Mouse (Mus musculus) ES-E14 (cell line): ENCODE measurements around the gene Apol7b. TPM values are rescaled to one million over a fixed set of nuclear protein-coding genes. Genes with fewer than 3 reads are reported as not detected.

Source experiments
- DNase-seq: peaks from one replicate; pipeline ENCODE4 v3.0.0-alpha.2; 2013; ENCODE audit warnings: low read depth, low spot score
- H3K27ac ChIP-seq: 2 replicates; pipeline ENCODE4 v1.5.1; 2012; ENCODE audit warnings: low read depth, mild to moderate bottlenecking, low read length, moderate library complexity, mixed read lengths; ENCODE audit not compliant: poor library complexity, insufficient read depth, severe bottlenecking
- H3K36me3 ChIP-seq: 2 replicates; pipeline ENCODE4 v1.6.1; 2012; ENCODE audit warnings: mild to moderate bottlenecking, low read length, moderate library complexity, mixed read lengths; ENCODE audit not compliant: control insufficient read depth, poor library complexity, insufficient read depth, severe bottlenecking
- H3K4me1 ChIP-seq, 2 experiments: fragments of 150-350 bp in 1 of 2; sonication (generic) in 1 of 2; 2 replicates each; pipeline ENCODE4 v1.6.1; 2012; ENCODE audit warnings: low read length in 2 of 2, mild to moderate bottlenecking in 1 of 2, mixed read lengths in 1 of 2; ENCODE audit not compliant: control insufficient read depth in 2 of 2, insufficient read depth in 2 of 2, poor library complexity in 1 of 2
- H3K4me3 ChIP-seq, 2 experiments: fragments of 150-350 bp in 1 of 2; sonication (generic) in 1 of 2; 2 replicates each; pipeline ENCODE4 v1.5.1; 2012; ENCODE audit warnings: low read length in 2 of 2, low read depth in 1 of 2, mild to moderate bottlenecking in 1 of 2, mixed read lengths in 1 of 2; ENCODE audit not compliant: insufficient read depth in 1 of 2, poor library complexity in 1 of 2, severe bottlenecking in 1 of 2
- H3K9ac ChIP-seq: 2 replicates; pipeline ENCODE4 v1.6.1; 2012; ENCODE audit warnings: low read depth, mild to moderate bottlenecking, low read length, mixed read lengths; ENCODE audit not compliant: poor library complexity, insufficient read depth, severe bottlenecking
- H3K9me3 ChIP-seq: fragments of 150-350 bp; sonication (generic); 2 replicates; pipeline ENCODE4 v1.6.1; 2012; ENCODE audit warnings: low read depth, mild to moderate bottlenecking, low read length; ENCODE audit not compliant: control insufficient read depth, insufficient read depth
- CHD2 ChIP-seq: IDR thresholded peaks from 2 replicates; pipeline ENCODE4 v1.6.1; 2014; ENCODE audit warnings: mild to moderate bottlenecking, low read depth, low read length, inconsistent platforms
- HCFC1 ChIP-seq: IDR thresholded peaks from 2 replicates; pipeline ENCODE4 v1.6.1; 2012; ENCODE audit warnings: low read length, inconsistent platforms, borderline replicate concordance; ENCODE audit not compliant: insufficient read depth
- MAFK ChIP-seq: IDR thresholded peaks from 2 replicates; pipeline ENCODE4 v1.6.1; 2014; ENCODE audit warnings: mild to moderate bottlenecking, low read depth, low read length, inconsistent platforms; ENCODE audit not compliant: insufficient read depth
- ZC3H11A ChIP-seq: IDR thresholded peaks from 2 replicates; pipeline ENCODE4 v1.6.1; 2012; ENCODE audit warnings: low read depth, mild to moderate bottlenecking, inconsistent platforms, low read length, borderline replicate concordance
- ZNF384 ChIP-seq: IDR thresholded peaks from 2 replicates; pipeline ENCODE4 v1.6.1; 2012; ENCODE audit warnings: low read depth, low read length, inconsistent platforms
- in situ Hi-C, 2 experiments: fragments of 600-800 bp; cut with MboI; formaldehyde crosslinking; loops; one replicate each; pipeline ENCODE4 v1.15.1; 2025; ENCODE audit warnings: low sequenced_read_pairs in 2 of 2, inconsistent platforms in 1 of 2; ENCODE audit not compliant: unreplicated experiment in 2 of 2
- total RNA-seq: library from RNA; depleted of rRNA; stranded (reverse); fragments of 300-350 nt; gene quantifications from 2 replicates; pipeline ENCODE4 v1.2.3, GENCODE M21; 2012; rRNA removed

Gene Apol7b
- total RNA-seq, 1 experiment: 3.0 TPM

DNA sequence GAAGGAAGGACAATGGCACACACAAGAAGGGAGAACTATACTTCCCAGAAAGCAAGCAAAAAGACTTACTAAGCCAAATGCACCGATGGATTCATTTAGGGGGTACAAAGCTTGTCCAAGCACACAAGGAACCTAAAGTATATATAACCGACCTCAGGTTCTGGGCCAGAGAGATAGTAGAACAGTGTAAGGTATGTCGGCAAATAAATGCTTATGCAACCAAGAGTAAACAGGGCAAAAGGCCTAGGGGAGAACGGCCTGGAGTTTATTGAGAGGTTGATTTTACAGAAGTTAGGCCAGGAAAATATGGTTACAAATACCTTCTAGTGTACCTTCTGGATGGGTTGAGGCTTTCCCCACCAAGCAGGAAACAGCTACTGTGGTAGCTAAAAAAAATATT, 69.9 kb downstream of the Apol7b start:
- no peaks in the 10 kb centered on the region for H3K9me3 ChIP-seq

DNA sequence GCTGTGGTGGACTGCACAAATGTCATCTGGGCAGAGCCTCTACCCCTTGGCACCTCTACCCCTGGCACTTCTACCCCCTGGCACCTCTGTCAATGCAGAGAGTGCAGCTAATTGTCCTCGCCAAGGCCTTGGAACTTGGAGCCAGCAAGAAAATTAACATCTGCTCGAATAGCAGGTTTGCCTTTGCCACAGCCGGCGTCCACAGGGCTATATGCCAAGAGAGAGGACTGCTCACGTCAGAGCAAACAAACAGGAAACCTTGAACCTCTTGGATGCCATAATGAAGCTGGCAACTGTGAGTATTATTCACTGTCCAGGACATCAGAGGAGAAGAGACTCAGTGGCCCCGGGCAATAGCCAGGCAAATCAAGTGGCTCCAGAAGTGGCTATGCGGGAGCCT, 70.4 kb downstream of the Apol7b start:
- Histone ChIP-seq H3K9me3 (no peaks in the 10 kb centered on the region), H3K9ac (no peak overlapping the region), H3K4me1 (no peaks in the 10 kb centered on the region), H3K4me3 (no peak overlapping the region), H3K27ac (no peak overlapping the region), H3K36me3 (no peaks in the 10 kb centered on the region)
- in situ Hi-C loops: no loop called here
- DNase-seq: no peak
- TF ChIP-seq MAFK: no peak
- no peak for TF ChIP-seq CHD2
- no peak for TF ChIP-seq ZC3H11A
- TF ChIP-seq ZNF384: no peak
- no peak for TF ChIP-seq HCFC1

More for the DNA sequence above, 69.9 kb downstream of the Apol7b start:
- no peak for DNase-seq
- in situ Hi-C loops: no loop called here
- Histone ChIP-seq H3K27ac (no peak overlapping the region), H3K9ac (no peak overlapping the region), H3K4me3 (no peak overlapping the region), H3K36me3 (no peaks in the 10 kb centered on the region), H3K4me1 (no peaks in the 10 kb centered on the region)
- TF ChIP-seq ZNF384 (no peak), HCFC1 (no peak), MAFK (no peak), CHD2 (no peak), ZC3H11A (no peak)

Other genes starting within 250 kb of the Apol7b start
- 55.3 and 56.4 TPM in 2 replicates for gene Rbfox2, start 140.5 kb downstream of the Apol7b start, total RNA-seq
- gene Apol7a, start 48.4 kb downstream of the Apol7b start, total RNA-seq: 0.11 and 0.27 TPM in 2 replicates
- not detected in 2 replicates for gene Apol9a, start 36.4 kb downstream of the Apol7b start, total RNA-seq
- gene Apol10a, start 29.6 kb upstream of the Apol7b start, total RNA-seq: not detected in 2 replicates
- not detected in 2 replicates for gene Apol11a, start 60.8 kb upstream of the Apol7b start, total RNA-seq
- not detected in 2 replicates for gene Apol7c, start 85.8 kb upstream of the Apol7b start, total RNA-seq
- not detected in 2 replicates for gene 1700025B11Rik, start 114.4 kb upstream of the Apol7b start, total RNA-seq
- 0.21 TPM in 1 of 2 replicates, not detected in the other for gene Apol10b, start 148.6 kb upstream of the Apol7b start, total RNA-seq
- gene Gm36245, start 151.8 kb upstream of the Apol7b start, total RNA-seq: not detected in 2 replicates
- gene Apol11b, start 195.8 kb upstream of the Apol7b start, total RNA-seq: not detected in 2 replicates